Mouse (Mus musculus) retina, postnatal 1 day (tissue): ENCODE data around the gene Rptor.
A peak's percentile ranks its signal among the peaks of the same experiment; 100 is the strongest.

Source experiments
- DNase-seq: peaks from one replicate; pipeline ENCODE4 v3.0.0-alpha.2; 2012

The Rptor gene

DNA sequence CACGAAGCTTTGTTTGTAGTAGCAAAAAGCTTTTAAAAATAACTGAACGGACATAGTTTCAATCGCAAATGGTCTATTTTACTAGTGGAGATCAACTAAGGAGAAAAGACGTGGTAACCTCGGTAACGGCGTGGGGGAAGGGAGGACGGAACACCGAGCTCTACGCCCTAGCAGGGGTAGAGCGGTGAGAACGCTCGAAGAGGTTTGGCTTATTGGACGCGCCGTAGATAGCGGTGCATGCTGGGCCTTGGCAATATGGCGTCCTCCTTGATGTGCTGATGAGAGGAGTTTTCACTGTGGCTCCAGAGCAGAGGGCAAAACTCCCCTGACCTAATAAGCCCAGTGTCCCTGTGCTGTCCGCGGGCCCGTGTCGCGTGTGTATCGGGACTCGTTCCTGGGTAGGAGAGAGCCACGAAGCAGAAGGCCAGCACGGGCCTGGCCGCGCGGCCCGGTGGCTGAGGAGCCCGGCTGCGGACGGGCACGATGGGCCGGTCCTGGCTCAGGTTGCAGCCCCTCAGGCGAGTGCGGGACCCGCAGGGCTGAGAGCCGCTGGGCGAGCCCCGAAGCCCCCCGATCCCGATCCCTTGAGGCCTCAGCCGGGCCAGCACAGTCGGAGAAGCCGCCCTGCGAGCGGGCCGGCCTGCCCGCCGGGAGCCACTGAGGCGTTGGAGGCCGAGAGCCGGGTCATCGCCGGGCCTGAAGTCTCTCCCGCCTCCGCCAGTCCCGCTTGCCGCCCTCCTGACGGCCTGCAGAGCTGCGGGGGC is at the start of gene Rptor:
Gene Rptor (plus strand): TSS at position 143 of the 764 bp plus-strand sequence.
- peak; percentile 99 for DNase-seq

DNA sequence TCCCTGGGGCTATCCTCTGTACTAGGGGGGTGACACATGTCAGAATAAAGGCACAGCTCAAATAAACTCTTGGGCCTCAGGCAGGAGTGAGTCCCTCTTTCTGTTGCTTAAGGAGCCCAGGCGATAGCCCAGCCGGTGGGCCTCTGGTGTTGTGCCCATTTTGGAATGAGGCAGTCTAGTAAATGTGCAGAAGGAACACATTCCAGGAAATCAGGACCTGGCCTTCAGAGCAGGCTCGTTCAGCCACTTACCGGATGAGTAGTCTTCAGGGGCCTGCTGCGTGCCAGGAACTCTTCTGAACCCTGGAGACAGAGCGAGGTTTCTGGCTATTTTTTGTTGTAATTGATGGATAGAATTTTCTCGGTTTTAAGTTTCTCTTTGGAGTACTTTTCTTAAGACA is 48.0 kb upstream of the Rptor start:
- DNase-seq: no peak

DNA sequence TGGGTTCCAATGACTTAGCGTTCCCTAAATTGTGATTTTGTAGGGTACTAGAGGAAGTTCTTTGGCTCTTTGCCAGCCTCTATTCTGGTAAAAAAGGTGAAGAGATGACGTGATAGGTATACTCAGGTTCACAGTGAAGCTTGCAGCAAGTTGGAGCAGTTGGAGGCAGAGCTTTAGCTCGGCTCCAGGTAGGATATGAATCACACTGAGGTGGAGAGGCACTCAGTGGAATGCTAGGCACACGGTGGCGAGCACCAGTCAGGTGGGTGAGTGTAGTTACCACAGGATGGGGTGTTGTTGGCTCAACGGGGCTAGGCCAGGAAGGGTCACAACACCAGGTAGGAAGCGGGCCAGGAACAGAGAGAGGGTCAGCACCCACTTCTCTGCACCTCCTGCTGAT is 47.5 kb upstream of the Rptor start:
- DNase-seq: no peak

DNA sequence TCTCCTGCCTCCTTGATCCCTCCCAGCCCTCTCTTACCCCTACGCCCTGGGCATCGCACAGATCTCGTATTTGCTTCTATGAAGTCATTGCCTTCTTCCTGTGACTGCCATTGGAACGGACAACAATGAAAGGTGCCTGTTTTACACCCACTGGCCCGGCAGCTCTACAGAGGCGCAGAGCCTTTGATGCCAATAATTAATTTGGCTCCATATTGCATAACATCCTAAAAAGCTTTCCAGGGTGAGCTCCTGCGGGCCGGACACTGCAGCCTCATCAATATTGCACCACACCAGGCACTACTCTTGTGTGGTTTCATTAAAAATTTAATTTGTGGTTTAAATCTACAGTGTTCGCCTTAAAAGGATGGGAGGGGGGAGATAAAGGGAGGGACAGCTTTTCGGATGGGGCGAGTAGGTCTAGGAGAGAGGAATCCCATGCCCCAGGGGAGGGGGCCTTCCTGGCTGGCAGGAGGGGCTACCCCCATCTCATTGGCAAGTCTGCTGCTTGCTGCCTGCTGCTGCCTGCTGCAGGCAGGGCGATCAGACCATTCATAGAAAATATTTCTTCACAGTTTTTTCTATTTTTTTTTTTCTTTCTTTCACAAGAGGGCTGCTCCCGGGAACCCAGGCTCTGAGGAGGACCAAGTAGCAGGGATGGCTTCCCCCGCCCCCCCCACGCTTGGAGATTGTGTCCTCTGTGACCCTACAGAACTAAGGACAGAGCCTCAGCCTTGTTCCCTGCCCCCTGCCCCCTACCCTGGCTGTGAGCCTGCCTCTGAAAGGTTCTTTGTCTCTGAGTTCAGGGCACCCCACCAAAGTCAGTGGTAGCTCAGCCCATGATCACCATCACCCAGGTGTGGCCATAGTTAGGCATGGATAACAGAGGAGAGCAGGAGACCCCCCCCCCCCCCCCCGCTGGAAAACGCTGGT is 44.5 kb upstream of the Rptor start:
- peak; percentile 52 for DNase-seq

DNA sequence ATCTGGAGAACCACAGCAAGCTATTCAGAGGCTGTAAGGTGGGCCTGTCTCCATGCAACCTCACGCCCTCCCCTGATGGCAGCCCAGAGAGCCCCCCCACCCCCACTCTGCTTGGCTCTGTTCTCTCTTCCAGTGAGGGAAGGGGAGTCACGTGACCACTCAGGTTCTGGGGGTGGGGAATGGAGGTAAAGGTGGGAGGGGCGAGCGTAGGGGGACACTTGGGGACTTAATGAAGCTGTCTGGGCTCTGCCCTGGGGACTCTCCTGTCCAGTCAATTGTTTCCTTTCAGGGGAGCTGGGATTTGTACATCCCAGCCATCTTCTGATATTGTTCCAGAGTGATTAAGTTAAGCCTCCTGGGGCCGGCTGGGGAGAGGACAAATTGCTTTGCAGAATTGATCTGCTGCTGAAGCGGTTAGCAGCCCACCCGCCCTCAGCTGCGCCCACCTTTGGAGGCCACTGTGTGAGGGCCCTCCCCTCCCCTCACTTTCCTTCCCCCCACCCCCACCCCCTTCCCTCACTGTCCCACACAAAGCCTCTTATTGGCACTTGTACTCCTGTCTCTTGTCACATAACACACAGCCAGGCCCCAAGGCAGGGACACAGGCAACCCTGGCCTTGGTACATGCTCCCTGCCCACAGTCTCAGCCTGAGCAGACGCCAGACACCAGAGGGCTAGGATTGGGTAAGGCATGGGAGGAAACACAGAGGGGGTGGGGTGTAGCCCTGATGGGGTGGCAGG is 43.7 kb upstream of the Rptor start:
- DNase-seq: peak; percentile 79

DNA sequence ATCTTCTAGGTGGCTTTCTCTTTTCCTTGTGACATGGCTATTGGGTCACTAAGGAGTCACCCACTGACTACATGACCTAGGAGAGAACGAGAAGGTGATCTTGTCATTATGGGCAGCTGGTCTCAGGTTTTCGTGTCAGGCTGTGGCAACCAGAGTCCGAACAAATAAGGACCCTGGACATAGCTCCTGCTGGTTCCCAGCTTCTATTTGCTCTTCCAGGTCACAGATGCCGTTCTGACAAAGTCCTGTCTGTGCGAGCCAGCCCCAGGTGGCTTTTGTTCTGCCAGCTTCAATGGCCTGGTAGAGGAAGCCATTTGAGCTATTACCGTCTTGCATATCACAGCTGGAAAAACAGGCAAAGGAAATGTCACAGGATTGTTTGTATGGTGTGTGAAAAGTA is 40.4 kb upstream of the Rptor start:
- no peak for DNase-seq

DNA sequence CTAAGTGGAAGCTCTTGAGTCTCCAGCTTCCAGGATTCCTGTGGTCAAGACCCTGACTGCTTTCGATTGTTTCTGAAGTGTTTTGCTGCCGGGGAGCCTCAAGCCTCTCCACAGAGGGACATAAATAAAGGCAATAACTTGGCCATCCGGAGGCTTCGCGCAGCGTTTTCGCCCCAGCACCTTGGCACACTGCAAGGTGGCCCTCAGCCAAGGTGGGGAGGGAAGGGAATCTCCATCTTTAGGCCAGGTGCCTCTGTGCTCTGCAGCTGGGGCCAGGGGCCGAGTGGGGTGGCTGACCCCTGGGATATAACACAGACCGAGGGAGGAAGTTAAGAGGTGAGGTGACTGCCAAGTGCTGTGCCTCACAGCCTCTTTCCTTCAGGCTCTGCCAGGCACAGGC is 39.5 kb upstream of the Rptor start:
- no peak for DNase-seq

DNA sequence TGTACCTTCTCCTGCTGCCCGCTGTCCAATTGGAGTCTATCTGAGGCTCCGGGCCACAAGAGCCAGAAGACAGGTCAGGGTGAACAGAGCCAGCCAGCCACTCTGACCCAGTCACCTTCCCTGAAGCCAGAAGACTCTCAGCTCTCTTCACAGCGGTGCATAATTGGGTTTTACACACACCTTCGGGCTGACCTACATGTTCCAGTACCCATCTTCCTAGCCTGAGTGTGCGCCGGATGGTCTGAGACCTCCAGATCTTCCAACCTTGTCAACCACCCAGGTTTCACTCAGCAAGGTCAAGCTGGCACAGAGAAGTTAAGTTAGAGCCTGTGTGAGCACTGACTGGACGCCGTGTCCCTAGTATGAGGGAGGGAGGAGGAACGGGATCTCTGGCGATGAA is 38.3 kb upstream of the Rptor start:
- no peak for DNase-seq

DNA sequence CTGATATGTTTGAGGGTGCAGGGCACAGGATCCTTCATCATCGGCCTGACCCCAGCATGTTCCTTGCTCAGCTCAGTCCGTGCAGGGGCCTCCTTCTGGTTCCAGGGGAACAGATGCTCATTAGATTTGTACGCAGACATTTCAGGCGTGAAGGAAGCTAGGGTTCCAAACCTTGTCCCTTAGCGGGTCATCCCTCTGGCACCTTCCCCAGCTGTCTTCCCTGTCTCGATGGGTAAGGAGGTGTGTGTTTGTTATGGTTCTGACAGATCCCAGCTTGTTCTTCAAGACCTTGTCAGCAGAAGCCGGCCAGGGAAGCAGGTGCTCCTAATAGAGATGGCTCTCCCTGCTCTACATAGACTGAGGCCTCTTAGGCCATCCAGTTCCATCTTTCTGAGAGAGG is 37.7 kb upstream of the Rptor start:
- peak; percentile 43 for DNase-seq

DNA sequence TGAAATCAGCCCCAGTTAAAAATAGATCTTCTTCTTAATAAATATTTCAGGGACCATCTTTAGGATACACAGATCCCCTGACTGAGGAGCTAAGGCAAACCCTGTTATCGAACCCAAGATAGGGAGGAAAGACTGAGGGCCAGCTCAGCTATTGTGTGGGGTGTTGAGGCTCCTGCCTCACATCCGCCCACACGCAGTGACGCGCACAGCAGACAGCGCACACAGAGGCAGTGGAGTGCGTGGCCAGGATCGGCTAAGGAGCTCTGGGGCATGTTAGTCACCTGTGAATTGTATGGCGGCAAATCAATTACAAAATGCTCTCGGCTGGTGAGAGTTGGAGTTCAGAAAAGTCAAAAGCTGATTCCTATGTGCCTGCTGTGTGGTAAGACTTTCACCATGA is 37.0 kb upstream of the Rptor start:
- peak; percentile 39 for DNase-seq

DNA sequence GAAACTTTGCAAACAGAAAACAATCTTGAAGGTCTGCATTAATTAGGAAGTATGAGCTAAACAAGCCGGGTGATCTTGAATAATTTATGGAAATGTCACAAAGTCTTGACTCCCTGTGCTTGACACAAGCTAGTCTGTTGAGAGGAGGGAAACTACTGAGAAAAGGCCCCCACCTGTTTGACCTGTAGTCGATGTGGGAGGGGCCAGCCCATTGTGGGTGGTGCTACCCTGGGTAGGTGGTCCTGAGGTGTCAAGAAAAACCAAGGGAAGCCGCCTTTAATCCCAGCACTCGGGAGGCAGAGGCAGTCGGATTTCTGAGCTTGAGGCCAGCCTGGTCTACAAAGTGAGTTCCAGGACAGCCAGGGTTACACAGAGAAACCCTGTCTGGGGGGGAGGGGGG is 36.5 kb upstream of the Rptor start:
- no peak for DNase-seq

DNA sequence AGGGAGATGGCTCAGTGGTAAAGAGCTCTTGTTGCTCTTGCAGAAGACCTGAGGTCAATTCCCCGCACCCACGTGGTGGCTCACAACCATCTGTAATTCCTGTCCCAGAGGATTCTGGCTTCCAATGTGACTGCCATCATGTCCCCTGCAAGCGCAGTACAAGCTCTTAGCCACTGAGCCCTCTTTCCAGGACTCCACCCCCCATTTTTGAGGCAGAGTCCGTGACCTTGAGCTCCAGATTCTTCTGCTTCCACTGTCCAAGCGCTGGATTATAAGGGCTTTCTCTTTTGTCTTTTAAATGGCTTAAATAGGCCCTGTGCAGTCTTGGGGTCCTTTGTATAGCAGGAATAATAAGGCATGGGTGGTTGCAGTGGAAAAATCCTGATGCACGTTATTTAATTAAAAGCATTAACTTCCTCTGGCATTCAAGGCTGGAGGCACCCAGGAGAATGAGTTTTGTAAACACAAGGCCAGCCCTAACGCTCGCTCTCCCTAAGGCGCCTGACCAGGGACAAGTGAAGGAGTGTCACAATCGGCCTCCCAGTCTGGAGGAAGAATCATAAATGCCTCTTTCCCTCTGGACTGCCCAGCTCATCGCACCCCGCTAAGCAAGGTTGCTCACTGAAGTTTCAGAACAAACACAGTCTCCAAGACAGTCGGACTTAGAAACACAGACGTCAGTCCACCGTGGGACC is 30.2 kb upstream of the Rptor start:
- DNase-seq: peak; percentile 54

DNA sequence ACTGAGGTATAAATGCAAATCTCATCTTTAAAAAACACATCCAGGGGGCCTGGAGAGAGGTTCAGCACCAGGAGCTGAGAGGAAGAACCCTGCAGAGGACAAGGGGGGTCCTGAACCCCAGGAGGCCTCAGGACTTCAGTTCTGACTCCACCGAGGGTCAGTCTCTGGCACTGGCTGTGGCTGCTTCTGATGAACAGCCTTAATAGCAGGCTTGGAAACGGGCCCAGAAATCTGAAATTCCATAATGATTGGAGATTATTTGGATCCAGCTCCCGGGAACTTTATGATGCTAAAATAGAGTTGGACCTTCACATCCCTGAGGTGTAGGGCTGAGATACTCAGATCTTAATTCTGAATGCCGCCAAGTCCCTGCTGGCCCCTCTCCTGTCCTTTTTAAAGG is 25.9 kb upstream of the Rptor start:
- DNase-seq: no peak

DNA sequence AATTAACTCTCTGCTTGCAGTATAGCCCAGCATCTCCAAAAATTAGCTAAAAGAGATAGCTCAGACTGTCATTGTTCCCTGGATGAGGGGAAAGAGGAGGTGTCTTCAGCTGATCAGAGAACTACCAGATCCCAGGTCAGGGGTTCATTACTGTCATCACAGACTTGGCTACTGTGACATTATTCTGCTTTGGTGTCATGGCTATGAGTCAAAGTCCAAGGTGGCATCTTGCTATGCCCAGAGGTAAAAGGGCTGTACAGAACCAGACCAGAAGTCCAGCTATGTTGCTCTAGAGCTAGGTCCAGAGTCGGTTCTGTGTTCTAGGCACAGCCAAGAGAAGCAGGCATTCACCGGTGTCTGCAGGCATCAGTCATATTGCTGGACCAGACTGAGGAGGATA is 25.0 kb upstream of the Rptor start:
- DNase-seq: no peak

DNA sequence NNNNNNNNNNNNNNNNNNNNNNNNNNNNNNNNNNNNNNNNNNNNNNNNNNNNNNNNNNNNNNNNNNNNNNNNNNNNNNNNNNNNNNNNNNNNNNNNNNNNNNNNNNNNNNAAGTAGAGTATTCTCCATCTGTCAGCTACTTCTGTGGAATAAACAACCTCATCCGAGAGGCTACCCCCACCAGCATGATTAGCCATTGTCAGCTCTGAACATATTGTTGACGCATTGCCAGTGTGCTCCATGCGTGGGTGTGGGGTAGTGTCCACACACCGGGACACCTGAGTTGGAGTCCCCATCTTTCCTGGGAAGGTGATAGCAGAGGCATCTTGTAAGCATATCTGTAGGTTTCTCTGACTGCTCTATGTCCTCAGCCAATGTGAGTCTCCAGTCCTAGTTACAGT is 16.2 kb upstream of the Rptor start:
- no peak for DNase-seq

DNA sequence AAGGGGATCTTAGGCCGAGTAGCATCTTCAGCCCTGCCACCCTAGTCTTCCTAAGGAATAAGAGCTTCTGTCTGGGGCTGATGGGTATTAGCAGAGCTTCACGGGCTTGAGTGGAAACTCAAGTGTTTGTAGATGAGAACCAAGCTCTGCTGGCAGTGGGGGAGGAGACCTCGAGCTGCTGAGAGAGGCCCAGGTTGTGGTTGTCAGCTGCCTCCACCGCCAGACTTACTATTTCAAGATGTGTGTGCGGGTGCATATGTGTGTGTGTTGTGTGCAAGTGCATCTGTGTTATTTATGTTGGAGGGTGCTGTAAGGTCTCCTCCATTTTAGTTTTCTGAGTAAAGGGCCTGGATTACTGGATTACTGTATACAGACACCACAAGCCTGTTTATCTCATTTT is 15.6 kb upstream of the Rptor start:
- peak; percentile 42 for DNase-seq

DNA sequence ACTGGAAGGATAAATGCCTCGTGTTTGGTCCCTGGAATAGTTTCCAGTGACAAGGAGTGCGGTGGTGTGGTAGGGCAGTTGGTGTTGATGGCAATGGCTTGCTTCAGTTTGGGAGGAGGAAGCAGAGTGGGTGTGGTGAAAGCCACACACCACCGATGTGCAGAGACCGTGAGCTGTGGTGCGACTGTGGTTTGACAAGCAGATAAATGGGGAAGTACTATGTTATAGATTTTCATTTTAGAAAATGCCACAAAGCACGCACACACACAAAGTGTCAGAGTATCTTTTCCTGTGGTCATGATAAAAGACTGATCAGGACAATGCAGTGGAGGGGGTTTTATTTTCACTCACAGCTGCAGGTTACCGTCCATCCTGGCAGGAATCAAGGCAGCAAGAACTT is 13.5 kb upstream of the Rptor start:
- DNase-seq: no peak

DNA sequence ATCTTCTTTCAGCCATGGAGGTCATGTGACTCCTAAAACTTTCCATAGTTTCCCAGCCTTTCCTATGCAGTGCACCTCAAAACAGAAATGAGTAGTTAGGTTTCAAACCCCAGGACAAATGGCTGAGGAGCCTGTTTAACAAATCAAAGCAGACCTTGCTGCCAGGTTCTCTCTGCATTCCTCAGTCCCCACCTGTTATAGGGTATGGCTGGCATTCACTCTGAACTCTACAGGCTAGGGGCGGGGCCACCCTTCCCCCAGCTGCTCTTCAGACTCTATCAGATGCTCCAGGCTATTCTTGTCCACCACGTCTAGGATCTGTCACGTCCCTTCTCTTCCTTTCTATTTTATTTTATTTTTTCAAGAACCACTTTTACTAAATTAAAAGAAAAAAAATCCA is 8.7 kb upstream of the Rptor start:
- no peak for DNase-seq

DNA sequence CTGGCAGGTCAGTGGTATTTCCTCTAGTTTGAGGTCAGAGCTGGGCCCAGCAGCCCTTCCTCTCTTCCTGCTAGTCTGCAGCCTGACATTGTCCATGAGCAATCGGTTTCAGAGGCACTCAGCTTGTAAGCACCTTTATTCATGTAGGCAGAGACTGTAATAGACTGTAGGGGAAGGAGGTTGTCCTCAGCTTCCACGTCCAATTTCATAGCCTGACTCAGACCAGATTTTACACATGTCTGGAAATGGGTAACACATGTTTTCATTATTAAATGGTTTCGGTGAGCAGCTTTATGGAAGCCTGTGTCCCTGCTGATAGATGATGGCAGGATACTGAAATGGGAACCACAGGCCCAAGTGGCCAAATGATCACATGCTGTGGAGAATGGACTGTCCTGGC is 3.8 kb upstream of the Rptor start:
- no peak for DNase-seq

DNA sequence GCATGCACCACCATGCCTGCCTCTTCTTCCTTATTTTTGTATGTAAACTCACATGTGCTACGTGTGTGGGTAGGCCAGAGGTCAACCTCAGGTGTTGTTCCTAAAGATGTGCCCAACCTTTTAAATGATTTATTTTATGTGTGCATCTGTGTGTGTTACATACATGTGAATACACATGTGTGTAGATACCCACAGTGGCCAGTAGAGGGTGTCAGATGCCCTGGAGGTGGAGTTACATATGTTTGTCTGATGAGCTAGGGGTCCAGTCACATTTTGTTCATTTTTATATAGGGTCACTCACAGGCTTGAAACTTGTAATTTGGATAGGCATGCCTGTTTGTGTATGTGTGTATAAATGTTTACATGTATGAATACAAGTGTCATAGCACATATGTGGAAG is 2.4 kb upstream of the Rptor start:
- no peak for DNase-seq

DNA sequence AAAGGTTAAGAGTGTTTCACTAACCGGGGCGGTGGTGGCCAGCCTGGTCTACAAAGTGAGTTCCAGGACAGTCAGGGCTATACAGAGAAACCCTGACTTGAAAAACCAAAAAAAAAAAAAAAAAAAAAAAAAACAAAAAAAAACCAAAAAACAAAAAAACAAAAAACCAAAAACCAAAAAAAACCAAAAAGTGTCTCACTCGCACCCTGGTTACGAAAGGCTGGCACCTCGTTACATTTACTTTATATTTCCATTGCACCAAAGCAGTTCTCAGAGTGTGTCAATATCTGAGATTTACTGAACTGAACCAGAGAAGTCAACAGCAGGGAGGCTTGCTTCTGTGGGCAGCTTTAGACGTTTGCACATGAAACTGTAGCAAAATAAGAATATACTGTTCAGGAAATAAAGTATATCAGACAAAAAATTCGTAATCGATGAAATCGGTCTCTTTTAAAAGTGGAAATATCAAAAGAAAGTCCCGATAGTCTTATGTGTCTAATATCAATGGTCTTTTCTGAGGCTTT is 466 bp upstream of the Rptor start:
- no peak for DNase-seq

DNA sequence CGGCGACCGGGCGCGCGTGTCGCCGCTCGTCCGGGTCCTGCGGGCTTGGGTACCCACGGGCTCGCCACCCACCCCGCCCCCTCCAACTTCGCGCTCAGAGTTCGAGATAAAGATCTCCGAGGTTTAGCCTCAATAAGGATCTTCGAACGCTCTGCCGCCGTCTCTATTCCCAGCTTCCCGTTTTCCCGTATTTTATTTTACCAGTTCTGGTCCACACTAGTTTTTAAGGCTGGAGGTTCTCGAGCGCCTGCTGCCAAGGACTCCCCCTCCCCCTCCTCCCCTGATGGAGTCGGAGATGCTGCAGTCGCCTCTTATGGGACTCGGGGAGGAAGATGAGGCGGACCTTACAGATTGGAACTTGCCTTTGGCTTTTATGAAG is 811 bp downstream of the Rptor start:
- DNase-seq: no peak

DNA sequence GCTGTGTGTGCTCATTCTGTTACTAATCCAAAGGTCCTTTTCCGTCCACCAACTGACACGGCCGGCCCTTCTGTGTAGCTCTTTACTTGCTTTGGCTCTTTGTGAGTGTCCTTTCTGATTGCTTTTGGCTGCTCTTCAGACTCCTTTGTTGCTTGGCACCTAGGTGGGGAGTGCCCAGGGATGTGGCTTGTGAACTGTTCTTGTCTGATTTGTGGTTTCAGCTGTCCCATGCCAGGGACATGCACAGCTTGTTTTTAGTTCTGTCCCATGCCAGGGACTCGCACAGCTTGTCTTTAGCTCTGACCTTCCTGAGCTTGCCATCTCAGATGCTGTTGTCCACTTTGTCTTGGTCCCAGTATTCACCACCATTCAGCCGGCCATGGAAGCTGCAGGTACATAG is 4.8 kb downstream of the Rptor start:
- no peak for DNase-seq
